Mouse (Mus musculus) ovary, postnatal 36 days (tissue): ENCODE results near the gene Bbs5.
A peak's percentile ranks its signal among the peaks of the same experiment; 100 is the strongest.
"Not testable (repeated sequence)": the region's sequence is repeated elsewhere in the genome, so short reads cannot be mapped to it uniquely, and the experiment has no call there.

Source experiments
- DNase-seq: peaks from one replicate; pipeline ENCODE4 v3.0.0; 2022; ENCODE audit warnings: low spot score, mixed read lengths

The Bbs5 gene

GRCm38 (mm10) chr2:69669853-69670252 is 22.9 kb downstream of the Bbs5 start, which contains the start of gene Klhl41:
TSS of gene Klhl41 (plus strand) at chr2:69670120.
- DNase-seq, result no peak

GRCm38 (mm10) chr2:69673723-69674122 is 26.8 kb downstream of the Bbs5 start:
- no peak for DNase-seq

- DNase-seq, result no peak
These were observed 28.3 kb downstream of the Bbs5 start for GRCm38 (mm10) chr2:69675266-69675665.

GRCm38 (mm10) chr2:69676713-69677112 is 29.7 kb downstream of the Bbs5 start:
- no peak for DNase-seq

- DNase-seq, result not testable (repeated sequence)
These were observed 30.2 kb downstream of the Bbs5 start for GRCm38 (mm10) chr2:69677215-69677614.

- DNase-seq, result no peak
These were observed 33.0 kb downstream of the Bbs5 start for GRCm38 (mm10) chr2:69679990-69680389.

- no peak for DNase-seq
These were observed 35.0 kb downstream of the Bbs5 start for GRCm38 (mm10) chr2:69681931-69682330.

- no peak for DNase-seq
These were observed 36.2 kb downstream of the Bbs5 start for GRCm38 (mm10) chr2:69683036-69683805.

- no peak for DNase-seq
These were observed 37.5 kb downstream of the Bbs5 start for GRCm38 (mm10) chr2:69684488-69684887.

GRCm38 (mm10) chr2:69690214-69690613 is 43.2 kb downstream of the Bbs5 start:
- DNase-seq, result no peak

GRCm38 (mm10) chr2:69690843-69691242 is 43.9 kb downstream of the Bbs5 start:
- no peak for DNase-seq

GRCm38 (mm10) chr2:69693501-69693900 is 46.5 kb downstream of the Bbs5 start:
- no peak for DNase-seq

GRCm38 (mm10) chr2:69700446-69700845 is 53.5 kb downstream of the Bbs5 start:
- no peak for DNase-seq

GRCm38 (mm10) chr2:69712171-69712570 is 65.2 kb downstream of the Bbs5 start:
- no peak for DNase-seq

- DNase-seq, result peak; percentile 80
These were observed 66.1 kb downstream of the Bbs5 start, which contains the start of gene Fastkd1 for GRCm38 (mm10) chr2:69712981-69713625. TSS of gene Fastkd1 (minus strand) at chr2:69713516.

GRCm38 (mm10) chr2:69713626-69714014 is 66.6 kb downstream of the Bbs5 start:
- no peak for DNase-seq

GRCm38 (mm10) chr2:69714126-69714525 is 67.2 kb downstream of the Bbs5 start:
- no peak for DNase-seq

- DNase-seq, result no peak
These were observed 69.5 kb downstream of the Bbs5 start for GRCm38 (mm10) chr2:69716483-69716882.
